Mouse (Mus musculus) cerebellum, postnatal 14 days (tissue): ENCODE measurements around the gene Plxna2.

Experiments used
- DNase-seq, 2 experiments: peaks; one replicate each; pipeline ENCODE4 v3.0.0; 2021; ENCODE audit warnings: mixed read lengths in 2 of 2

Plxna2 gene

DNA sequence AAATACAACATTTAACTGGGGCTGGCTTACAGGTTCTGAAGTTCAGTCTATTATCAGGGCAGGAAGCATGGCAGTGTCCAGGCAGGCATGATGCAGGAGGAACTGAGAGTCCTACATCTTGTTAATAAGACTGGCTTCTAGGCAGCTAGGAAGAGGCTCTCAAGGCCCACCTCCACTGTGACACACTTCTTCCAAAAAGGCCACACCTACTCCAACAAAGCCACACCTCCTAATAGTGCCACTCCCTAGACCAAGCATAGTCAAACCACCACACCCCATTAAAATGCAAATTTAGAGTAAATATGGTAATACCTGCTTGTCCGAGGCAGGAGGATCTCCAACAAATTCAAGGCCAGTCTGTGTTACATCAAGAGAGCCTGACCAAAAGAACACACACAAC, 156.7 kb downstream of the Plxna2 start:
- DNase-seq, result no peak

DNA sequence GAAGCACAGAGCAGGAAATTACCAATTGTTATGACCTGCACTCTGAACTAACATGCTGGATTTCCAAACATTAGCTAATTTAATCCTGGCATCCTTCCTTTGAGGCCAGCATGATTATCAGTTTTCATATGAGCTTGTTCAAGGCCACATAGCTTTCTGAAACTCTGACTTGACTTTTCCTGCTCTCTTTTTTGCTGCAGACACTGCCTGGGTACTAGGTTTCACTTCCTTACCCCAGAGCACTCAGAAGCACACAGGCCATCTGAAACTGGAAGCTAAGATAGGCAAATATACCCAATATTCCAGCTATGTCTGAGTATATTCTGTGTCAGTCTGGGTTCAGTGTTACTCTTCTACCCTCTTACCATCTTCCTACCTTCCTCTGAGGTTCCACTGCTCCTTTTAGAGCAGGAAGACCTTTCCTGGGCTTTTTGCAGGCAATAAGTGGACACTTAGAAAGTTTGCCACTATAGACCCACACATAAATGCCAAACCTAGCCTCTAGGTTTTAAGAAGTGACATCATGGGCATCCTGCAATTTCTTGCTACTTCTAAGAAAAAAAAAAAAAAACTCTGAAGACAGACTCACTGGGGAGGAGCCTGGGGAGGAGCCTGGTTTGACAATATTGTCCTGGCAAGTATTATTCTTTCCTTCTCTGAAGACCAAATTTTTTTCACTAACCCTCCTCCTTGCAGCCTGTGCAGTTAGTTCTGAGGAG, 157.8 kb downstream of the Plxna2 start:
- DNase-seq, result no peak

DNA sequence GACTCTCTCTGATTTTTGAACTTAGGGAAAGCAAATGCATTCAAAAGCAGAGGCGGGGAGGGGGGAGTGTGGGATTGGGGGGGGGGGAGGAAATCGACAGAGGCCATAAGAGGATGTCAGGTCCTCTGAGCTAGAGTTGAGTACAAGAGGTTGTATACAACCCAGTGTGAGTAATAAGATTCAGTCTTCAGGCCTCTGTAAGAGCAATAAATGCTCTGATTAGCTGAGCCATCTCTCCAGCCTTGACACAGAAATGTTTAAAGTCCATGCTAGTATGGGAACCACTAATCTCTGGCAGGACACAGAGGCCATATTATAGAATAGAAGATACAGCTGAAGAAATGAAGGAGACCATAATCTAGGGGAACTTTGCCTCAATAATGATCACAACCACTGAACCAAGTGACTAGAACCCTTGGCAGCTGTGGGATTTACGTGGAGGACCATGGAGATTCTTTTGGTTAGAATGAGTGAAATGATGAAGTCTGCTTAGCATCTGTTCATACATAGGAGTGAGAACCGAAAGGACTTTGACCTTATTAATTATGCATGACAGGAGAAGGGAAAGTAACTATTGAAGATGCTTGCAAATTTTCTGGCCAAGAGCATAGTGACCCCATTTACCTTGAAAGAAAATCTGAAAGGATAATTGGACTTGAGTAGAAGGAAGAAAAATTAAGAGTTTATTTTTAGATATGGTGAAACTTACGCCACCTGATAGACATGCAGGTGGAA, 158.7 kb downstream of the Plxna2 start:
- no peak for DNase-seq

DNA sequence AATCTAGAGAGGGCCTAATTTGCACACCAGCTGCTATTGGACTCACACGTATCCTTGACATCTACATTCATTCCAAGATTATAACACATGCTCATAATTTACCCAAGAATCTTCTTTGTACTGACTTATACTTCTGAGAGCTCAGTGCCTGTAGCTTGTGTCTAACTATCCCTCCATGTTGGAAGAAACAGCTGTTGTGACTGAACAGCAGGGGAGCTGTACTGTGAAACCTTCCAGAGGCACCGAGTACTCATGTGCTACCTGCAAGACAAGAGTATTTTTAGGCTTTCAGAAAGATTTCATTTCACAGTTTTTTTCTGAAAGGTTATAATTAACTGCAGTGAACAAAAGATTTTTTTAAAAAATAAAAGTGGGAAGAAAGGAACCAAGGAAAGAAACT, 159.6 kb downstream of the Plxna2 start:
- no peak for DNase-seq

- DNase-seq, result no peak
These were observed 162.4 kb downstream of the Plxna2 start for GRCm38 (mm10) chr1:194780392-194780791.

DNA sequence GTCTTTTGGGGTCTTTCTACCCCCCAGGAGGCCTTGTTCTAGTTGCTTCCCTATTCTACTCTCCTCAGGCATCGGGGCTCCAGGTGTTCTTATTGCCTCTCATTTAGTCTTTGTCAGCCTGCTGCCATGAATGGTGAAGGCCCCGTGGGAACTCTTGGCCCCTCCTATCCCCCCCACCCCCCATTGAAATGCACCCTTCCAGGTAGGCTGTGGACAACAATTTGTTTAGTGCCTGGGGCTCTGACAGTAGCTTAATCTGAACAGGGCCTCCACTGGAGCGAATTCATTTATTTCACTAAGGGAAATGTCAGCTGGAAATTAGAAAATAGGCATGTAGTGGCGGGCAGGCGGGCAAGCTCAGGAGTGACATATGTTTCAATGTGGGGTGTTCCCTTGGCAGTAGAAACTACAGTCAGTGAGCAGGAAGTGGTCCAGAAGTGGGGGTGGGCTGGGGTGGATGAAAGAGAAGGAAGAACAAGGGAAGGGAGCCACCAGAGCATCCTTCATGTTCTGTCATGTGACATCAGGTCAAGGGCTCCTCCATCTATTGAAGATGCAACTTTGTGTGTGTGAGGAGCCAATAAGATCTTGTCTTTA, 162.9 kb downstream of the Plxna2 start:
- peak; percentile 35 to 41 for DNase-seq

DNA sequence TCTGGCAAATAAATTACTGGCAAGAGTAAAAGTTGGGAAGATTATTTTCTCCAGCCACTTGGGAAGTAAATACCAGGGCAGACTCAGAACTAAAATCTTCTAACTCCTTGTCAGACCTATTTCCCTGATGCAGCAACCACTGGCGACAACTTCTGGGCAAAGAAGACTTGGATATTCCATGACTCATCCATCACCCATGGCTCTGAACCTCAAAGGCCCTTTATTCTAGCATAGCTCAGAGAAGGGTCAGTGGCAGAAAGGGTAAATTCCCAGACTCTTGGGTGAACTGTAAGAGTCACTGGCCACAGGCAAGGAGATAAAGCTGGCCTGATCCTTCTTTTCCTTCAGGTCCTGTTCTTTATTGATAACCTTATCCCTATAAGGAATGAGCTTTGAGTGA, 163.5 kb downstream of the Plxna2 start:
- DNase-seq, result no peak

DNA sequence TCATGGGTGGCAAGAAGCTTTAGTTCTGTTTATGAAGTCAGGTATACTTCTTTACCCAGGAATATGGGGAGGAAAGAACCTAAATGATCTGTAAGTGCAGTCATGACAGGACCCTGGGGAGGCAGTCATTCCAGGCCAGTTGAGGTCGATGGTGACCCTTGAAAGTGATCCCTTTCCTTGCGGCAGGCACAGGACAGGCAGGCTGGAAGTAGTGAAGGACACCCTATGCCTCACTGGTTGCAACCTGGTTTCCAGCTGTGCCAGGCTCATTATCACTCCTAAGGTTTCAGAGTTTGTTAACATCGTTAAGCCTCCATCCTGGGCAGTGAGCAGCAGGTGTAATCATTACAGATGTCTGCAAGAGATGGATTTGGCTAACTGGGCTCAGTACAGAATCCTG, 164.3 kb downstream of the Plxna2 start:
- DNase-seq, result no peak

- DNase-seq, result no peak
These were observed 169.6 kb downstream of the Plxna2 start for GRCm38 (mm10) chr1:194787626-194788025.

DNA sequence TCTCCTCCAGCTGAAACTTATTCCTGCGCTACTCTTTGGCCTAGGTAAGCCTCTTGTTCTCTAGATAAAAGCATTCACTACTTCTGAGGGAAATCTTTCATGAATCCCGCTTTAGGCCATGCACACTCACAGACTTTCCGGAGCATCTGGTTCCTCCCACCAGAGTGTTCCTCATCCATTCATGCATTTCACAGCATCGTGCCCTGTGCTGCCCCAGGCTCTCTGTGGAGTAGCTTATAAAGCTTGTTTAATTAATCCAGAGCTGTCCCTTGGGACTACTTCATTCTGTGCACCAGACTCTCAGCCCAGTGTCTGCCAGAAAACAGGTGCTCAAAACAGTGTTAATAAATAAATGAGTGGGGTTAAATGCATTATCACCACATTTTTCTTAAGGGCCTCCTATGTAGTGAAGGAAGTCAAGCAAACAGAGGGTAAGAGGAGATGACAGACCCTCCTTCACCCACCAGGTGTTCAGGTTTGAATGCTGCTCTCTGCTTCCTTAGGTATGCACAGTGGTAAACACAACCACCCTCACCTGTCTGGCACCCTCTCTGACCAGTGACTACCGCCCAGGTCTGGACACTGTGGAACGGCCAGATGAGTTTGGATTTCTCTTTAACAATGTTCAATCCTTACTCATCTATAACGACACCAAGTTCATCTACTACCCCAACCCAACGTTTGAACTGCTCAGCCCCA, 175.4 kb downstream of the Plxna2 start:
- no peak for DNase-seq

DNA sequence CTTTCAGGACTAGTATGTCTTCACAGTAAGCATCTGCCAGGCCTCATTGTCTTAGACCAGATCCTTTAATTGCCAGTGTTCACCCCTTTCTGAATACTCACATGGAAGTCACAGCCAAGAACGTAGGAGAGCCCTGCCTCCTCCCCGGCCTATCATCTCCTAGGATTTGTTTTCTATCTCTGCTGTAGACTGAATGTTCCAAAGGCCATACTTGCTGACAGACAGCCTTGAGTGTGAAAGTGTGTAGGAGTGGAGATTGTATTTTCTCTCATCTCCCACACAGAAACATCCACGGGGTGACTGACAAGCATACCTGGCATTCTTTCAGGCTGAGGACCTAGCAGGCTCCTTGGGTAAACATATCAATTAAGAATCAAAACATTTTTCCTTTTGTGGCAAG, 177.3 kb downstream of the Plxna2 start:
- DNase-seq, result no peak

- no peak for DNase-seq
These were observed 179.8 kb downstream of the Plxna2 start for GRCm38 (mm10) chr1:194797843-194798242.

GRCm38 (mm10) chr1:194798511-194798910, 180.5 kb downstream of the Plxna2 start:
- no peak for DNase-seq

- no peak for DNase-seq
These were observed 190.2 kb downstream of the Plxna2 start for GRCm38 (mm10) chr1:194808261-194808660.

- DNase-seq, result no peak
These were observed 190.7 kb downstream of the Plxna2 start for GRCm38 (mm10) chr1:194808681-194809080.

- DNase-seq, result no peak
These were observed 191.6 kb downstream of the Plxna2 start for GRCm38 (mm10) chr1:194809600-194809999.

DNA sequence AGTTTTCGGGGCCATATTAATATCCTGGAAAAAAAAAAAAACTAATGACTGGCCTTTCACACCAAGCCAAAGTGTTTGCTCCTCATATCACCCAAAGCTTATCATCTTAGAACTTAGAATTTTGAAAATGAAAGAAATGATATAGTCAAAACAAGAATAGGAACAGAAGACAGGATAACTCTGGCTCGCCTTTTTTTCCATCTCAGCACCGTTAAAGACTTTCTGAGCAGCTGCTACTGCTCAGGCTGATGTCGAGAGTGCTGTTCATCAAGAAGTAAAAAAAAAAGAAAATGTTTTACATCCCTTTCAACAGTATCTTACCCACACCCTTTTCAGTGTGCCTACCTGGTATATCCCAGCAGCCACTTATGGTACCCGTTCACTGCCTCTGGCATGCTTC, 196.2 kb downstream of the Plxna2 start:
- DNase-seq, result no peak

DNA sequence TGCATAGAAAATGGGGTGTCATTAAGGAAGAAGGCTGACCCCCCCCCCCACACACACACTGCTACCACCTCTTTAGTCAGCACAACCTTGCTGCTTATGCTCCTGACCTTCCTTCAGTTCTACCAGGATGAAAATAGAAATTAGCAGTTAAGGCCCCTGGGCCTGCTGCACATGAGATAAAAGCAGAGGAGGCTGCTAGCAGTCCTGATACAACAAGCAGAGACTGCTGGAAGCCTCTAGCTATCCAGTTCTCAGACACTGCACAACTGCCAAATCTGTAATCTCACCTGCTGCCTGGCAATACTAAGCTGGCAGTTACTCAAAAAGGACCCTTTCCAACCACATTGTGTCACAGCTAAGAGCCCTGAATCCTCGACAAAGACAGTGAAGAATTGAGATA, 197.5 kb downstream of the Plxna2 start:
- peak; percentile 67 to 73 for DNase-seq

- DNase-seq, result peak; percentile 80 to 85
These were observed 198.9 kb downstream of the Plxna2 start for GRCm38 (mm10) chr1:194816913-194817312.

GRCm38 (mm10) chr1:194820953-194821352, 202.9 kb downstream of the Plxna2 start:
- no peak for DNase-seq

DNA sequence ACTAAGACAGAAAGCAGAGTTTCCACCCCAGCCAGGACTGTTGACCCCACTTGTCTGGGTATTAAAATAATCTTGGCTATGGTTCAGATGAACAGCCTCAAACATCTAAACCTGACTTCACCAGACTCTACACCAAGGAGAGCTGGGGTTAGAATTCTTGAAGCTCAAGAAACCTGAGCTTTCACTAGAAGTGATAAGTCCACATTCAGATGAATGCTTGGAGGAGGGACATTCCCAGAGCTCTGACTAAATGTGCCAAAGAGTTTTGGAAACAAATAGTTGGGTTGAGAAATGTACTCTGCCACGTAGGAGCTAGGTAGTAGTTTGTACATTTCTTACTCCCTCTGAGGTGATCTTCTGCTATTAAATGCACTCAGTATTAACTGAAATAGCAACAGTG, 203.7 kb downstream of the Plxna2 start:
- DNase-seq, result no peak

- DNase-seq, result peak; percentile 49 to 75
These were observed 210.3 kb downstream of the Plxna2 start for GRCm38 (mm10) chr1:194828316-194828715.

DNA sequence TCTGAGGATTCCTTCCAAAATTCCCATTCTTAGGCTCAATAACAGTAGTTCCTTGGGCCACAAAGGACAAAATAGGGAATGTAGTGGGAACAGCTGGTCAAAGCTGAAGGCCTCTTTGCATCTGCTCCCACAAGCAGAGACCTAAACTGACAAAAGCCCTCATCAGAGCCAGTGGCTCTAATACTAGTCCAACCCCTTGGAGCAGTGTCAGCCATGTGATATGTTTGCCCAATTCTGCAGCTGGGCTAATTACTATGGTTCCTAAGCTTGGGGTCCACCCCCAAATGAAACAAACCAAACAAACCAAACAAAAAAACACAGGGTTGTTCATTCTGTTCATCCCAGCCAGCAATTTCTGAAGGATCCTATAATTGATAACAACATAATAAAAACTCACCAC, 217.2 kb downstream of the Plxna2 start:
- no peak for DNase-seq
